Mouse (Mus musculus) stomach, postnatal 0 days (tissue): Measurements from ENCODE around the gene Svip. TPM values are rescaled to one million over a fixed set of nuclear protein-coding genes. Genes with fewer than 3 reads are reported as not detected.

Experiments
- ATAC-seq: fragments of 200-750 bp; cut with Nextera tagmentation; 2 replicates; pipeline ENCODE4 v1.8.0; 2017; ENCODE audit not compliant: low FRiP score, low TSS enrichment
- DNase-seq: peaks from one replicate; pipeline ENCODE4 v3.0.0-alpha.2; 2016; ENCODE audit warnings: low spot score
- H3K27ac ChIP-seq: fragments of 300-500 bp; sonication (generic); replicated peaks from 2 replicates; pipeline ENCODE4 v1.5.1; 2014; ENCODE audit warnings: mild to moderate bottlenecking, control low read depth
- H3K27me3 ChIP-seq: fragments of 300-500 bp; sonication (generic); 2 replicates; pipeline ENCODE4 v1.6.1; 2014; ENCODE audit warnings: low read length; ENCODE audit not compliant: control insufficient read depth, insufficient read depth
- H3K36me3 ChIP-seq: fragments of 300-500 bp; sonication (generic); 2 replicates; pipeline ENCODE4 v1.6.1; 2014; ENCODE audit warnings: low read length, mixed read lengths; ENCODE audit not compliant: control insufficient read depth, insufficient read depth
- H3K4me1 ChIP-seq: fragments of 300-500 bp; sonication (generic); replicated peaks from 2 replicates; pipeline ENCODE4 v1.6.1; 2014; ENCODE audit warnings: antibody characterized with exemption; ENCODE audit not compliant: control insufficient read depth, insufficient read depth
- H3K4me2 ChIP-seq: fragments of 300-500 bp; sonication (generic); replicated peaks from 2 replicates; pipeline ENCODE4 v1.6.1; 2014; ENCODE audit warnings: low read depth, mild to moderate bottlenecking, control low read depth, moderate library complexity
- H3K4me3 ChIP-seq: fragments of 300-500 bp; sonication (generic); 2 replicates; pipeline ENCODE4 v1.5.1; 2014; ENCODE audit warnings: low read depth, low read length, control low read depth
- H3K9ac ChIP-seq: fragments of 300-500 bp; sonication (generic); 2 replicates; pipeline ENCODE4 v1.6.1; 2014; ENCODE audit warnings: mild to moderate bottlenecking, low read length, control low read depth, mixed read lengths
- H3K9me3 ChIP-seq: fragments of 300-500 bp; sonication (generic); 2 replicates; pipeline ENCODE4 v1.6.1; 2016; ENCODE audit warnings: low read length; ENCODE audit not compliant: control insufficient read depth
- CTCF ChIP-seq: IDR thresholded peaks from 2 replicates; pipeline ENCODE4 v1.5.1; 2016; ENCODE audit warnings: antibody characterized with exemption, low read depth, mild to moderate bottlenecking, moderate library complexity
- EP300 ChIP-seq: optimal IDR thresholded peaks from 2 replicates; pipeline ENCODE3; 2016; ENCODE audit warnings: antibody characterized with exemption
- WGBS: fragments of 180-500 bp; shearing (Covaris S2); extraction: QIAGEN DNeasy Blood & Tissue Kit; methylation state at CpG from one replicate; pipeline ENCODE4 v1.1.7; 2014; 5-methylcytosine and 5-hydroxymethylcytosine counted together
- polyA plus RNA-seq: library from polyadenylated mRNA; unstranded; fragments of >200 nt; fragmentation: Nextera tagmentation; extraction: Ambion mirVana; gene quantifications from 2 replicates; pipeline ENCODE4 v1.2.1, GENCODE M21; 2015

Svip gene
- polyA plus RNA-seq, 1 experiment from 2014 or later: 9.7 TPM

DNA sequence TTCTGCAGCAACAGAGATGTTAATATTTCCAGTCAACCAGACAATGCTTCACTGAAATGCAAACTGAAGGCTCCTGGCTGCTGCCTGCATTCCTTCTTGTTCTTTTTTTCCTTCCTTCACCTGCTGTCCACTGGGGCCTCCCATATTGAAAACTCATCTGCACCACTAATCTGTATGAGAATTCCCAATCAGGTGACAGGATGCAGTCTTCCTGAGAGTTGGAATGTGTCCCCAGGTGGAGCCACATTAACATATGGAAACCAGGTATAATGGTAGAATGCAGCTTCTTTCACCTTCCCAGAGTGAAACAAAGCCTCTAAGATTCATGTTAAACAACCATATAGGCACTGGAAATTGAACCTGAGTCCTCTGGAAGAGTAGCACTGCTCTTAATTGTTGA is 48.1 kb downstream of the Svip start:
- no peak for TF ChIP-seq CTCF
- no peak for TF ChIP-seq EP300
- no peak overlapping the region for H3K4me3 ChIP-seq
- DNase-seq (no peak), ATAC-seq (no peak)
- H3K9me3 ChIP-seq: no peaks in the 10 kb centered on the region
- no peak overlapping the region for H3K4me2 ChIP-seq
- H3K9ac ChIP-seq: no peak overlapping the region
- no peaks in the 10 kb centered on the region for H3K36me3 ChIP-seq
- H3K27me3 ChIP-seq: no peaks in the 10 kb centered on the region
- no peak overlapping the region for H3K27ac ChIP-seq
- no peaks in the 10 kb centered on the region for H3K4me1 ChIP-seq

DNA sequence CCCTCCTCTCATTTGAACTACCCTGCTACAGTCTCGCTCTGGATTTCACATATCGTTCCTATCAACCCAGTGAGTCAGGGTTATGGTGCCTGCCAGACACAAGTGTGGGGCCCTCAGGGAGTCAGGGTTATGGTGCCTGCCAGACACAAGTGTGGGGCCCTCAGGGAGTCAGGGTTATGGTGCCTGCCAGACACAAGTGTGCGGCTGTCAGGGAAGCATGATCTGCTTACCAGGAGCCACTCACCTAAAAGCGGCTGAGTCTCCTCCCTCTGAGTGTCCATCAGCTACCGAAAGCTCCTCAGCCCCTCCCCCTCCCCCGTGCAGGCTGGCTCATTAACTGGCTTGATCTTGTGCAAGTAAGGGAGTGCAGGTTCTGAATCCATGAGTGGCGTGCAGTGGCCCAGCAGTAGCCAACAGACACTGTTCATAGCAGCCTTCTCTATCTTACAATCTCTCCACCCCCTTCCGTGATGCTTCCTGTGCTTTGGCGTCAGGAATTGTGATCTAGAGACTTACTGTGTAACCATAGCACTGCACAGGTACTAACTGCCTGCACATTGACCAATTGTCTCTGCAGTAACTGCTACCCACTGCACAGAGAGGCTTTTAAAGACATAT is 50.3 kb downstream of the Svip start:
- no peak for TF ChIP-seq EP300
- TF ChIP-seq CTCF: no peak
- no peaks in the 10 kb centered on the region for H3K27me3 ChIP-seq
- no peaks in the 10 kb centered on the region for H3K9me3 ChIP-seq
- WGBS: 63% methylated on average over 9 of the region's 9 CpGs
- H3K4me3 ChIP-seq: no peak overlapping the region
- no peak overlapping the region for H3K9ac ChIP-seq
- DNase-seq (no peak), ATAC-seq (no peak)
- H3K36me3 ChIP-seq: no peaks in the 10 kb centered on the region
- H3K27ac ChIP-seq: no peak overlapping the region
- no peak overlapping the region for H3K4me2 ChIP-seq
- H3K4me1 ChIP-seq: no peaks in the 10 kb centered on the region

Other genes starting within 250 kb of the Svip start
- 5.0 and 5.2 TPM in 2 replicates for gene Gas2, start 144.0 kb downstream of the Svip start, polyA plus RNA-seq
- gene Fancf, start 143.8 kb downstream of the Svip start, polyA plus RNA-seq: 4.6 and 5.3 TPM in 2 replicates
- not detected in 2 replicates for gene 1700015G11Rik, start 9.7 kb upstream of the Svip start, polyA plus RNA-seq